Mouse (Mus musculus) gastrocnemius, postnatal 36 days (tissue): ENCODE measurements around the gene Uroc1. TPM values are rescaled to one million over a fixed set of nuclear protein-coding genes. Genes with fewer than 3 reads are reported as not detected.
A peak's percentile ranks its signal among the peaks of the same experiment; 100 is the strongest.

Experiments
- DNase-seq, 2 experiments: peaks; one replicate each; pipeline ENCODE4 v3.0.0; 2022
- intact Hi-C: fragments of 180-260 bp; cut with DNase I; formaldehyde crosslinking; loops from one replicate; pipeline ENCODE4 v1.15.1; 2025
- total RNA-seq, 2 experiments: library from RNA; stranded (reverse); gene quantifications; 2 replicates each; pipeline ENCODE4 v1.2.3; 2021

Uroc1 gene
- total RNA-seq, 2 experiments from 2014 or later, result 0.08 TPM; not detected in 1

GRCm38 (mm10) chr6:90348500-90348899 is 15.4 kb downstream of the Uroc1 start:
- intact Hi-C loops, result no loop called here
- no peak for DNase-seq

DNA sequence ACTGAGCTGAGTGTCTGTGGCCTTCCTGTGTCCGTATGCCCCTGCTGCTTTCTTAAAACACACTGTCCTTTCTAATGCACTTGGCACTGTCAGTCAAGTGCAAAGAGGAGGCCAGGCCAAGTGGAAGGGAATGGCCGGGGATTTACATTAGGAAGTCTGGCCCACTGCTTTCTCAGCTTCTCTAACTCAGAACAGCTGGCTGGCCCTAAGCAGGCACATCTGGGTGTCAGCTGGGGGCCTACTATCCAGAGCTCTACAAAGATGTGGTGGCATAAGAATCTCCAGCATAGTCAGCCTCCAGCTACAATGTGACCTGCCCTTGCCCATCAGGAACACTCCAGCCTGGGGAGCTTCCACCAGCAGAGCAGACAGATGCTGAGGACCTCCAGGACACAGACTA is 16.9 kb downstream of the Uroc1 start:
- DNase-seq, result no peak
- intact Hi-C loops, result no loop called here

GRCm38 (mm10) chr6:90358142-90358541 is 25.1 kb downstream of the Uroc1 start:
- intact Hi-C loops, result no loop called here

DNA sequence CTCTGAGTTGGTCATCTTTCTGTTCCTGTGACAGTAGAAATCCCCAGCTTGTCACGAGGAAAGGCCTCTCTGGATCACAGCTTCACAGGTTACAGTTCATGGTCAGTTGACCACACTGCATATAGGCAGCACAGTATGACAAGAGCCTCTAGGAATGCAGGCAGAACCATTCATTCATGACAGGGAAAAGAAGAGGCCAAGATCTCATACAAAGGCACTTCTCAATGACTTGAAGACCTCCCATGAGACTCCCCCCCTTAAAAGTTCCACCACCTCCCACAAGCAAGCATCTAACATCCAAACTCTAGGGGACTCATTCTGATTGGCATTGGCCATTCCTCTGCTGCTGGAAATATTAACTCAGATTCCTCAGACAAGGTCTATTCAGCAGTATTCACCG is 26.4 kb downstream of the Uroc1 start:
- intact Hi-C loops, result no loop called here
- no peak for DNase-seq

More at GRCm38 (mm10) chr6:90358142-90358541, 25.1 kb downstream of the Uroc1 start:
- DNase-seq, result no peak

- DNase-seq, result peak; percentile 51 to 68
Observed at GRCm38 (mm10) chr6:90360024-90360781, 27.1 kb downstream of the Uroc1 start.

DNA sequence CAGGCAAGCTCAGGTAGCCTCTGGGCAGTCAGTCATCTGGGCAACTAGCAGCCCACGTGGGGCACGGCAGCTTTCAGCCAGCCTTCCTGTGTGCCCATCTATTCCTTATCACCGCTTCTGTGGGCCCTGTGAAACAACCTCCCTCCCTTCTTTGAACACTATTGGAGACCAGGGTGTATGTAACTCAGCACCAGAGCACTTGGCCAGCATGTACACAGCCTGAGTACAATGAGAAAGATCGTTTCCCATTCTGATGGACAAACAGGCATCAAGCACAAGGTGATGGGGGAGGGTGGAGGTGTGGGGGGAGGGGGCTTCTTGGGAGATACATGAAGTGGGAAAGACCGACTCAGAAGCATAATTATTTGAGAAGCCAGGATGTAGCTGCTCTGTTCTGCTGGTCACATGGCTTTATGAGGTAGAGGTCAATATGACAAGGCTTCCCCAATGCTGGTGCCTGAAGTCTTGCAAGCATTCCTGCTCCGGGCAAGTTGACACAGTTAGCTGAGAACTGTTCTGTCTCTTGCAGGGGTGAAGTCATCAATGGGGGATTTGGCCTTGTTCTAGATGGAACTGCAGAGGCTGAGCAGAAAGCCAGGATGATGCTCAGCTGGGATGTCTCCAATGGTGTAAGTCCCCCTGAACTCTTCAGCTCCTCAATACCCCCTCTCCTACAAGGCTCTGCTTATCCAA is 28.0 kb downstream of the Uroc1 start:
- no peak for DNase-seq
- intact Hi-C loops, result no loop called here

More at GRCm38 (mm10) chr6:90360024-90360781, 27.1 kb downstream of the Uroc1 start:
- intact Hi-C loops, result no loop called here

DNA sequence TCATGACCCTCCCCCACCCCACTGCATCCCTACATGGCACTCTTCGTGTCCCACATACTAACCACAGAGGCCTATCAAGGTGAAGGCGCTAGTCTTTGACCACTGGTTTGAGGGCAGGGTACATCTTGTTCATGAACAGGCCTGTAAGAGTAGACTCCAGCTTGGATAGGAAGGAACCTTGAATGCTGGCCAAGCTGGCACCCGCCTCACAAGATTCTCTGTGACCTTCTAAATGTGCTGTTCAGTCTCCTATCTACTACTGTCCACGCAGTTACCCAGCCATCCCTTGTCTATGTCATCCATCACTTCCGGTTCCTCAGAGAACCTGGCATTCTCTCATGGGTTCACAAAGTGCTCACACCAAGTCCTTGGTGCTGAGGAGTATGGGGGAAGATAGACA is 30.2 kb downstream of the Uroc1 start:
- intact Hi-C loops, result no loop called here
- no peak for DNase-seq

DNA sequence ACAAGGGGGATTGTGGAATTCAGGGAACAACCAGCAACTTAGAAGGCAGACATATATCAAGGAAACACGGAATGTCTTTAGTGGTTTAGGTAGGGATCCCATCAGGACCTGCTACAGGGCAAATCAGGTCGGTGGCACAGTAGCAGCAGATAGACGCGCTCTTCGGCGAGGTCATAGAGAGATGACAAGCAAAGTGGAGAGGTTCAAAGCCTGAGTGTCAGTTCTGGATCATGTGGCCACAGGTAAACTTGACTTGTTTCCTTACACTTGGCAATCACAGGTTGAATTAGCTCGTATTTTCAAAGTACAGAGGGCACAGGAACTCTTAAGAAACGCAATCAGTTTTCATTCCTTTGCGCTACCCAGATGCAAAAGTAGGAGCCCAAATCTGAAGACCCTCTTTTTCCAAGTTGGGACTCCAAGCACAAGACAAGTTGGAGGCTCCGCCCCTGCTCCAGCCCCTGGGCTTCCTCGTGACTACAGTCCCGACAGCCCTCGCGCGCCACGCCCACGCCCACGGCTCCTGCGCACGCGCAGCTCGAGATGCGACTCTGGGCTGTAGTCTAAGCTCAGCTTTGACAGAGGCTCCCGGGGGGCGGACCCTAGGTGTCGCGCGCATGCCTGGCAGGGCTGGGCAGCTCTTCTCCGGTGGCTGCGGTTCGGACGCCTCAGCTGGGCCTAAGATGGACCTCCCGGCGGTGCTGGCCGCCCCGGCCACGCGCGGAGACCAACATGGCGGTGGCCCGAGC is 36.1 kb downstream of the Uroc1 start, which contains the start of gene Zxdc:
Gene Zxdc (plus strand): TSS at position 517 of the 749 bp plus-strand sequence.
- intact Hi-C loops, result no loop called here
- peak; percentile 99 to 100 for DNase-seq

DNA sequence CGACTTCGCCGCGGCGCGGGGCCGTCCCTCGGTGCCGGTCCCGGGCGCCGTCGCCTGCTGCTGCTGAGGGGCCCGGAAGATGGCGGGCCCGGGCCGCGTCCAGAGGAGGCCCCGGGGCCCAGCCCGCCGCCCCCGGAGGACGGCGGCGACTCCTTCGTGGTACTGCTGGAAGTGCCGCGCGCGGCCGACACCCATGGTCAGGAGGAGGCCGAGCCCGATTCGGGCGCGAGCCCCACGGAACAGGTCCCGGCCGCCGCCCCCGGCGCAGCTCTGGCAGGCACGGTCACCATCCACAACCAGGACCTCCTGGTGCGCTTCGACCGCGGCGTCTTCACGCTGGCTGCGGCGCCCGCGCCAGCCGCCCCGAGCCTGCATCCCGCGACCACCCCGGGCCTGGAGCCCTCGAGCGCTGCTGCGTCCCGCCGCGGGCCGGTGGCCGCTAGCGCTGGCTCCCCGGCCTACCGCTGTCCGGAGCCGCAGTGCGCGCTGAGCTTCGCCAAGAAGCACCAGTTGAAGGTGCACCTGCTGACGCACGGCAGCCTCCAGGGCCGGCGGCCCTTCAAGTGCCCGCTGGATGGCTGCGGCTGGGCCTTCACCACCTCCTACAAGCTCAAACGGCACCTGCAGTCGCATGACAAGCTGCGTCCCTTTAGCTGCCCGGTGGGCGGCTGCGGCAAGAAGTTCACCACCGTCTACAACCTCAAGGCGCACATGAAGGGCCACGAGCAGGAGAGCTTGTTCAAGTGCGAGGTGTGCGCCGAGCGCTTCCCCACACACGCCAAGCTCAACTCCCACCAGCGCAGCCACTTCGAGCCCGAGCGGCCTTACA is 36.9 kb downstream of the Uroc1 start:
- intact Hi-C loops, result no loop called here
- peak in 1 of 2 experiments; percentile 38 for DNase-seq

DNA sequence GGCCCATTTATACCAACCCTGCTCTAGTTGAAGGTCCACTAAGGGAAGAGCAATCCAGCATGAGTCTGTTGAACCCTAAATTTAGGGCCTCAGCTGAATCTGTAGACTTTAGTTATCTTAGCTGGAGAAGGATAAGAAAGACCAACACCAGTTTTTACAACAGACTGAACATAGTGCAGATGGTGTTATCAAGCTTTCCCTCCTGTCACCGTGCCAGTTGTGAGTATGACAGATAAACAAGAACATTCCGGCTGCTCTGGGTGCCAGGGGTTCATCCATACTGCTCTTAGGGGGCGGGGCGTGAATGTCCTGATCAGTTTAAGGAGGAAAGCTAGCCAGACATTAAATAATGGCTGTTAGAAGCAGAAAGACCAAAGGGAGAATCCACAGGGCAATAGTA is 41.6 kb downstream of the Uroc1 start:
- DNase-seq, result no peak
- intact Hi-C loops, result no loop called here

GRCm38 (mm10) chr6:90377708-90378107 is 44.6 kb downstream of the Uroc1 start:
- DNase-seq, result no peak
- intact Hi-C loops, result no loop called here

- no peak for DNase-seq
- intact Hi-C loops, result no loop called here
Observed at GRCm38 (mm10) chr6:90381465-90381864, 48.4 kb downstream of the Uroc1 start.

DNA sequence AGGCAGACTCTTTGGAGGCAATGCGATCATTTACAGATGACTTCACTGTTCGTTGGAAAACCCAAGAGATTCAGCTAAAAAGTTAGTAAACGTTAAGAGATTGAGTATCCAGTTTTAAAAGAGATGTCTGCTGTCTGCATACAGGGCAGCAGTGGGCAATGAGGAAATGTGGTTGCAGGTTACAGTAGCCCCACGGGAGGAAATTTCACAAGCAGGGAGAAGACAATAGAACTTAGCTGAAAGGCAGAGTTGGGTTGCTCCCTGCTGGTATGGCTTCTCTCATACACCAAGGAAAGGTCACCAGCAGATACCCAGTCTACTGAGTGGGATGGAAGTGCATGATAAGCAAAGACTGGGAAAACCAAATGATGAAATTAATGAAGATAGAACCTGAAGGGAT is 57.5 kb downstream of the Uroc1 start:
- intact Hi-C loops, result no loop called here
- DNase-seq, result no peak

DNA sequence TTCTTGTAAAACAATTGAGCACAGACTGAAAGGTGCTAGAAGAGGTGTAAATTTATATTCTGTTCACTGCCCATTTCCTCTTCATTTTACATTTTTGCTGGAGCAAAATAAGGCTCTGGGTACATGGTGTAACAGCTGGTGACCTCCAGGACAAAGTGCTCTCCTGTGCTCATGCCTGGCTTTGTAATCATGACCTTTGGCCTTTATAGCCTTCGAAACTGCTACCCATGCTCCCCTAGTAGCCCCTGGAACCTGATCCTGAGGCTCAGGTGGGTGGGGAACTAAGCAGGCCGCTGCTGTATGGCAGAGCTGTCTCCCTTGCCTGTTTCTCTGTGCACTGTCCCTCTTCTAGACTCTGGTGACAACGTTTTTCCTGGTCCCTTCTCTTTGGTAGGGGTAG is 60.9 kb downstream of the Uroc1 start:
- intact Hi-C loops, result no loop called here
- no peak for DNase-seq

DNA sequence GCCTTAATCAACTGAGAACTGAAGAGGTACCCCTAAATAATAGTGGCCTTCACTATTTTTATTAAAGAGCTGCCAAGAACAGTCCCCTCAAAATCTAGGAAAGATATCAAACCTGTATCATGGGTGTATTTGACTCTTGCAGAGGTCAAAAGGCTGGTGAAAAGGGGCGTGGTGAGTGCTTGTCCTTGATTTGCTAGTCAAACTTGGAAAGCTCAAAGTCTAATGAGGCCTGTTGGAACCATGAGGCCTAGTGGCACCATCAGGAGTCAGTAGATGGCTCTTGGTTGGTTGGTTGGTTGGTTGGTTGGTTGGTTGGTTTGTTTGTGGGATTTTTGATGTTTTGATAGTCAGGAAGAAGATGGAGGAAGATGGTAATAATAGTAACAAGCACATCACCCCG is 62.7 kb downstream of the Uroc1 start:
- intact Hi-C loops, result no loop called here
- DNase-seq, result no peak

- DNase-seq, result no peak
- intact Hi-C loops, result no loop called here
Observed at GRCm38 (mm10) chr6:90397291-90397690, 64.2 kb downstream of the Uroc1 start.

DNA sequence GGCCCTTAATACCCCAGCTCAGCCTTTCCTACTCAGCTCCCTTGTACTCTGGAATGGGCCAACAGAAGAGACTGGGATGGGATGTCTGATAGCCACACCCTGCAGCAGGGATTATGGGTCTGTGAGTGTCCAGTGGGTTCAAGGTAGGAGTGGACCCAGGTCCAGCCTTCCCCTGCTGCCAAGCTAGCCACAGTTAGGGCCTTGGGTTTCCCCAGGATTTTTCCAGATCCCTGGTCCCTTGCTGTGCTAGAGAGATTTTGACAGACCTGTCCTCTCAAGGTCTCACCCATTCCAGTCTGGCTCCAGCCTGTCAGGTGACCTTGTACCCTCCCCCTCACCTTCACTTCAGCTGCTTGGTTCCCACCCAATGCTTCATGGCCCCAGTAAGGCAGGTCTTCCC is 75.5 kb downstream of the Uroc1 start:
- DNase-seq, result no peak
- intact Hi-C loops, result no loop called here

- DNase-seq, result no peak
- intact Hi-C loops, result no loop called here
Observed at GRCm38 (mm10) chr6:90410972-90411371, 77.9 kb downstream of the Uroc1 start.

DNA sequence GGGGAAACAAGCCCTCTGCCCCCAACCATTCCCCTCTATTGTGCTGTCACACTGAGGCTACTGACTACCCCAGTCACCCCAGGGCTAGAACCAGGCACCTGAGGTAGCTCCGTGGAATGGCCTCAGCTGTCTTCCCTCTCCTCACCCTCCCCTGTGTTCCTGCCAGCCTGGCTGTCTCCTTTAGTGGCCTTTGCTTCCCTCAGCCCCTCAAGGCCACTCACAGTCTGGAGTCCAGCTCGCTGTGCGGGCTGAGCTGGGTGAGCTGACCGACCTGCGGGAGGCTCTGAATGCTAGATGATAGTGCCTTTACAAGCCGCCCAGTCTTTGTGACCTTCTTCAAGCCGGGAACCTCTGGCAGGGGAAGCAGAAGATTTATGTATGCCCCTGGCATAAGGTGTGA is 78.8 kb downstream of the Uroc1 start:
- no peak for DNase-seq
- intact Hi-C loops, result no loop called here
